Mouse (Mus musculus) heart, adult 18-20 months (tissue): ENCODE measurements at regions not wholly inside any gene's neighbourhood (a gene's known extent, or its start where the extent isn't known, plus 50 kb on each side); places are given as distances from the start of the nearest gene placed in this dataset.

Experiments
- DNase-seq, 2 experiments: peaks; one replicate each; pipeline ENCODE4 v3.0.0; 2021 to 2022; ENCODE audit warnings: mixed read lengths in 1 of 2

DNA sequence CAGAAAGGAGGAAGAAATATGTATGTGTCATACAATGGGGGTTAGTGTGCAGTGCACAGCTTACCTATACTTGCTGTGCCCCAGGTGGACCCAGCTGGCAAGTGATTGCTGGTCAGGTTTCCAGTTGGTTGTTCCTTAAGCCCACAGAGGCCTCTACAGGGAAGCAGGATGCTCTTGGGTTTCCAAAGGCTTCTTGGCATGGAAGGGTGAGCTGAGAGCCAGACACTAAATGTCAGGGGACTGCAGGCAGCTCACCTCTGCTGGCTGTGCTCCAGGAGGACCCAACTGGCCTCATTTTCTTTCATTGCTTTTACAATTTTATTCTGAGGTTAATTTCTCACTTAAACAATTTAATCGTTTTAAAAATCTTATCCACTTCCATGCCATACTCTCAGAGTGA is 108.1 kb downstream of the Gm10184 start:
- no peak for DNase-seq

- no peak for DNase-seq
These were observed 132.7 kb downstream of the Gm10184 start for GRCm38 (mm10) chr17:89777570-89777969.

GRCm38 (mm10) chr17:89766229-89766875 is 143.9 kb downstream of the Gm10184 start:
- DNase-seq, result peak; percentile 19 to 20

DNA sequence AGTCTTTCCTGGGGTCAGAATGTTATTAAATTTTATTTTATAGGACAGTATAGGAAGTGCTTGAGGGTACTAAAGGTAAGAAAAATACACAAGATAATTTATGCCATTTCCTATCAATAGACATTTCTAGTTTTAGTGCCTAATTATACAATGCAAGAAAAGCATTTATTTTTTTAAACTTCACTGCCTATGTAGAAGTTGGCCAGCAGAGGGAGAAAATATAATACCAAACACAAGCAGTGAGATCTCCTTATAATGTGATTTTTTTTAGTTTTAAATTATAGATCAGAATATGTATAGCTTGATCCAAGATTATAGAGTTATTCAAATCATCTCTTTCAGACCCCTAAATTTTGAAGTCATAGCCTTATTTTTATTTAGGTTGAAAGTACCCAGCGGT is 172.8 kb downstream of the Gm10184 start:
- DNase-seq, result no peak

- DNase-seq, result no peak
These were observed 184.7 kb downstream of the Gm10184 start for GRCm38 (mm10) chr17:89725534-89725933.

DNA sequence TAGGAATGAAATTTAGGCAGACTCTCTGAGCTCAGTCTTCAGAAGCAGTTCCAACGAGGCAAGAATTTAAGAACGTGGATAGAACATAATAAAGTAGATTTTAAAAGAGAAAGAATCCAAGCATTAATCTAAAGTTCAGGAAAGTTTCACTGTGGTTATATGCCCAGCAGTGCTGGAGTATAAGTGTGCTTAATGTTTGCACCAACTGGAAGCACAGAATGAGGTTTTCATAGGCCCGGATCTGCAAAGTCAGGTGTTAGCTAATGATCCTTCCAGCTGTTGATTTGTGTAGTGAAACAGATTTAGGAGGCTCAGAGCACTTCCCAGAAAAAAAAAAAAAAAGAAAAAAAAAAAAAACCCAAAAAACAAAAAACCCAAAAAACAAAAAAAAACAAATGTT is 228.5 kb downstream of the Gm10184 start:
- no peak for DNase-seq

GRCm38 (mm10) chr17:89658326-89658725 is 251.9 kb downstream of the Gm10184 start:
- DNase-seq, result no peak

GRCm38 (mm10) chr17:89656211-89656610 is 254.0 kb downstream of the Gm10184 start:
- no peak for DNase-seq

- DNase-seq, result peak; percentile 0 to 35
These were observed 256.0 kb downstream of the Gm10184 start for GRCm38 (mm10) chr17:89654089-89654813.

- no peak for DNase-seq
These were observed 264.2 kb downstream of the Gm10184 start for GRCm38 (mm10) chr17:89646000-89646399.
